Mouse (Mus musculus) liver, embryonic 15.5 days (tissue): ENCODE data around the gene H60c. TPM values are rescaled to one million over a fixed set of nuclear protein-coding genes. Genes with fewer than 3 reads are reported as not detected.

Experiments used
- ATAC-seq: fragments of 200-750 bp; cut with Nextera tagmentation; 2 replicates; pipeline ENCODE4 v1.8.0; 2017; ENCODE audit warnings: moderate number of reproducible peaks, mild to moderate bottlenecking, moderate library complexity; ENCODE audit not compliant: insufficient read depth
- H3K27ac ChIP-seq: fragments of 300-500 bp; sonication (generic); replicated peaks from 2 replicates; pipeline ENCODE4 v1.5.1; 2015; ENCODE audit warnings: mild to moderate bottlenecking, inconsistent platforms
- H3K27me3 ChIP-seq: fragments of 300-500 bp; sonication (generic); 2 replicates; pipeline ENCODE4 v1.6.1; 2015; ENCODE audit warnings: mild to moderate bottlenecking, inconsistent platforms
- H3K36me3 ChIP-seq: fragments of 300-500 bp; sonication (generic); replicated peaks from 2 replicates; pipeline ENCODE4 v1.6.1; 2015; ENCODE audit warnings: moderate library complexity, mild to moderate bottlenecking, inconsistent platforms
- H3K4me1 ChIP-seq: fragments of 300-500 bp; sonication (generic); replicated peaks from 2 replicates; pipeline ENCODE4 v1.6.1; 2015; ENCODE audit warnings: inconsistent platforms
- H3K4me2 ChIP-seq: fragments of 300-500 bp; sonication (generic); 2 replicates; pipeline ENCODE4 v1.6.1; 2015; ENCODE audit warnings: moderate library complexity, mild to moderate bottlenecking, inconsistent platforms
- H3K4me3 ChIP-seq: fragments of 300-500 bp; sonication (generic); replicated peaks from 2 replicates; pipeline ENCODE4 v1.5.1; 2015; ENCODE audit warnings: mild to moderate bottlenecking, inconsistent platforms
- H3K9ac ChIP-seq: fragments of 300-500 bp; sonication (generic); 2 replicates; pipeline ENCODE4 v1.6.1; 2015; ENCODE audit warnings: moderate library complexity, mild to moderate bottlenecking, inconsistent platforms
- H3K9me3 ChIP-seq: fragments of 300-500 bp; sonication (generic); replicated peaks from 2 replicates; pipeline ENCODE4 v1.6.1; 2016; ENCODE audit warnings: inconsistent platforms
- WGBS: fragments of 180-500 bp; shearing (Covaris S2); methylation state at CpG from one replicate; pipeline ENCODE4 v1.1.7; 2015; ENCODE audit warnings: mixed read lengths; ENCODE audit not compliant: insufficient replicate concordance; 5-methylcytosine and 5-hydroxymethylcytosine counted together
- polyA plus RNA-seq: library from polyadenylated mRNA; unstranded; fragments of >200 nt; fragmentation: Nextera tagmentation; extraction: Ambion mirVana; gene quantifications from 2 replicates; pipeline ENCODE4 v1.2.1, GENCODE M21; 2015

H60c gene
- polyA plus RNA-seq, 1 experiment from 2014 or later, result not detected

- peak; percentile 54; the same call in 1 of the 2 replicates for ATAC-seq
- WGBS, result 16% methylated on average over 5 of the region's 5 CpGs
These were observed 30.8 kb downstream of the H60c start for GRCm38 (mm10) chr10:3236638-3237270.

GRCm38 (mm10) chr10:3228447-3229195 is 39.0 kb downstream of the H60c start:
- no peak for ATAC-seq
- Histone ChIP-seq H3K9me3 (no peaks in the 10 kb centered on the region), H3K4me3 (no peak overlapping the region), H3K27ac (no peak overlapping the region), H3K4me1 (no peaks in the 10 kb centered on the region), H3K4me2 (no peak overlapping the region), H3K9ac (no peak overlapping the region), H3K36me3 (no peaks in the 10 kb centered on the region), H3K27me3 (no peaks in the 10 kb centered on the region)
- 55% methylated on average over 2 of the region's 2 CpGs for WGBS

More at GRCm38 (mm10) chr10:3236638-3237270, 30.8 kb downstream of the H60c start:
- H3K4me2 ChIP-seq, result no peak overlapping the region
- no peaks in the 10 kb centered on the region for H3K36me3 ChIP-seq
- no peak overlapping the region for H3K4me3 ChIP-seq
- H3K9me3 ChIP-seq, result no peaks in the 10 kb centered on the region
- no peak overlapping the region for H3K9ac ChIP-seq
- H3K27me3 ChIP-seq, result no peaks in the 10 kb centered on the region
- no peaks in the 10 kb centered on the region for H3K4me1 ChIP-seq
- no peak overlapping the region for H3K27ac ChIP-seq

Other genes with a start within 250 kb of the H60c start
- 0.25 and 0.40 TPM in 2 replicates for gene Ppp1r14c, start 98.3 kb upstream of the H60c start, polyA plus RNA-seq